Mouse (Mus musculus) right cerebral cortex, postnatal 4 days (tissue): Measurements from ENCODE around the gene Asap2.
A peak's percentile ranks its signal among the peaks of the same experiment; 100 is the strongest.

Experiments used
- DNase-seq: peaks from one replicate; pipeline ENCODE4 v3.0.0-alpha.2; 2022

The Asap2 gene

DNA sequence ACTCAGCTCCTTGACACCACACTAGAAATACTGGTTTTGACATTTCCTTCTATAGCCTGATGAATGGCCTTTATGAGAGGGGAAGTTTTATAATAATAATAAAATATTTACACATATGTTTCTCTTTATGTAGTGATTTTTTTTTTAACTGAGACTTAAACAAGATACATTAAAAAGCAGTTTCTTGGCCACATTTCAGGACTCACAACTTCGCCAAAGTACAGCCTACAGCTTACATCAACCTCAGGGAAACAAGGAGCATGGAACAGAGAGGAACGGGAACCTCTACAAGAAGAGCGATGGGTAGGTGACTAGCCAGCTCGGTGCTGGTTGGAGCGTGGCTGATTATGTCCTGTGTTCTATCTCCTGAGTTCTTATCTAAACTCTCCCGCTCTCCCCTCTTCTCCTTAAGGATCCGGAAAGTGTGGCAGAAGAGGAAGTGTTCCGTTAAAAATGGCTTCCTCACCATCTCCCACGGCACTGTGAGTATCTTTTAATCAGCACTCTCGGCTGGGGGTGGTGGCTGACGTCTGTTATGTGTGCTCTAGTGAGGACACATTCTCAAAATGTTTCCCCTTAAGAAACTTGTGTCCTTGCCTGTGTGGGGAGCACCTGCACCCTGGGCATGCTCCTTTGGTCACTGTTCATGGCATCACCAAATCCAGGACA lies 227.7 kb downstream of the Asap2 start:
- DNase-seq: no peak

DNA sequence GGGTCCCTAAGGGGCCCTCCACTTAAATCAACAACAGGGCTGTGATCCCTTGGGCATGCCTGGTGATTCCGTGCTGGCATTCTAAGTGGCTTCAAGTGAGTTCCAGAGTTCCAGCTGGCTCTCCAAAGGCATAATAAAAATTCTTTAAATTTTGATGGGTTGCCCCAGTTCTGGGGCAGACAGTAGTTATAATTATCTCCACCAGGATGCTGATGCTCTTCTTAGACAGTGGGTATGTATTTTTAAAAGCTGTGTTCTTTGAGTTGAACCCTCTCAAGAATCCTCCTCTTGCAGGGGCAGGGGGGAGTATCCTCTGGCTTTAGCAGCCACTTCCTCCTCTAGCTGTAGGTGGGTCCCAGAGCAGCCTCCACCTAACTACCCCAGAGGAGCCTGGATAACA lies 230.3 kb downstream of the Asap2 start:
- DNase-seq: no peak

DNA sequence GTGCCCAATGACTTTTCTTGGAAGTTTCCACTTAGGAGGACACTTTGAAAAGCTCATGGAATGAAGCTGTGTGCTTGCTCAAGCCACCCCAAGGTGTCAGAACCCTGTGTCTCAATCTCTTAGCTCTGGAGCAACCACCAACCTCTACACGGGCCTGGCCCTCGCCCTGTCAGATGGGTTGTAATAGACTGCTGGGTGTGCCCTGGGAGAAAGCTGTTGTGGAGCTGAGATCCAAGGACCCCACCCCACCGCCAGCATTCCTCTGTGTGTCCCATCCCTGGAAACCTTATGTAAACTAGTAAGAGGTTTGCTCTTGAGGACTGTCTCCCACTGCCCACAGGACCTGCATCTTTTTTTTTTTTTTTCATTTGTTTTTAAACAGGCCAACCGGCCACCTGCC lies 233.7 kb downstream of the Asap2 start:
- DNase-seq: no peak

DNA sequence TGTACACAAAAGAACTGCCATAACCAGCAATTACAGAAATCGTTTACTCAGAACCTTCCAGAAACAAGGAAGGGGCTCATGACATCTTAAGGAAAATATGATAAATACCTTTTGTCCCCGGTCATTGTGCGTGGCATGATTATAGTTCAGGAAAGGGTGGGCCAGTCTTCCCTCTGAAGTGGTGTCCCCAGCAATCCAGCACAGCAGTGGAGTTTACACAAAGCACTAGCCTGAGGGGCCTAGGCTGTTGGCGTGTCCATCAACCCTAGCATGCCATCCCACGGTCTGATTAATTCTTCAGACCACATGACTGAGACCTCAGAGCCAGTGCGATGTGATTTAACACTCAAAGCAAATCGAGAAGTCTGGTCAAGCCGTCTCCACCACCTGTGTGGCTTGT lies 235.1 kb downstream of the Asap2 start:
- no peak for DNase-seq

DNA sequence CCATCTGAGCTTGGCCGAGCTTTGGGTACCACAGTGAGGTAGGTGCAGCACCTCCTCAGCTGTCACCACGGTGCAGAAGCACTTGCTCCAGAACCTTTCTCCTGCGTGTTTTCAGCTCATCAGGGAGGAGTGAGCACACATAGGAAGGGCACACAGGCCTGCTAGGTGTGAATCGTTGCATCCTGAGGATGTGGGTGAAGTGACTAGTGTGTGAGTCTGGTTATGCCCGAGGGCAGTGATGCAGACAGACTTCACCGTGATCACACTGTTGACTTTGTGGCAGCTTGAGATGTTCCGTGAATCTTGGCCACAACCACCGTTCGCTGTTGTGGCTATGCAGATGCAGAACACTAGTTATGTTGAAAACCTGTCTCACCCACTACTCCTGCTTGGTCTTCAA lies 236.1 kb downstream of the Asap2 start:
- no peak for DNase-seq

DNA sequence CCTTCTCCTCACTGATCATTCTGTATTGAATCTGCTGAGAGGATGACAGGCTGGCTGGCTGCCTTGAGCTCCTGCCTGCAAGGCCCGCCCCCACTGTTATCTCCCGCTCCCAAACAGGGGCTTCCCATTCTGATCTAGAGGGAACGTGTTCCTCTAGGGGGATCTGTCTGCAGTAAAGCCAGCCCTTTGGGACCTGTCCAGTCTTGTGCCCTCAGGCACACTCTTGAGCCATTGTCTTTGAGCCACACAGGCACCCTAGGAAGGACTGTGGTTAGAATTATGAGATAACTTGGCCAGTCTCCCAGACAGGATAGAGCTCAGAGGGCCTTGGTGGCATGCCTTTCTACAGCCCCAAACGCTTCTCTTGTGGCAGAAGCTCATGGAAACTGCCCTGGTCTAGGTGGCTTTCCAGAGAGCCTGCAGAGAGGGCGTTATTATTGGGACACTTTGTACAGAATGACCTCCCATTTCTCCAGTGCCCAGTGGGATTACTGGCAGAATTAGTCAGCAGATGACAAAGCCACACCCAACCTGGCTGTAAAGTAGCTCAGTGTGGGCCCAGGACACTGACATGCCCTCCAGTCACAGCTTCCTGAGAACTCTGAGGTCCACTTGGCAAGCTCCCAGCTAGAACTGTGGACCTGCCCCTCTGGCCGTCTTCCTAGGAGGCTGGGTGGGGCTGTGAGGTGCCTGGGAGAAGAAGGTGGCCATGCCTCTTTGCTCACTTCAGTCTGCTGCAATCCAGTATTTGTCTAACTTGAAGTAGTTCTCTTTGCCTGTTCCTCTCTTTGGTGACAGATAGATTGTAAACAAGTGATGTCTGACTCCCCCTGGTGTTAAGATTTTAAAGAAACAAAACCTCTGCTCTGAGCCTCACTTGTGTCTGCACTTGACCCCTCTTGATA lies 237.1 kb downstream of the Asap2 start:
- DNase-seq: peak; percentile 27

DNA sequence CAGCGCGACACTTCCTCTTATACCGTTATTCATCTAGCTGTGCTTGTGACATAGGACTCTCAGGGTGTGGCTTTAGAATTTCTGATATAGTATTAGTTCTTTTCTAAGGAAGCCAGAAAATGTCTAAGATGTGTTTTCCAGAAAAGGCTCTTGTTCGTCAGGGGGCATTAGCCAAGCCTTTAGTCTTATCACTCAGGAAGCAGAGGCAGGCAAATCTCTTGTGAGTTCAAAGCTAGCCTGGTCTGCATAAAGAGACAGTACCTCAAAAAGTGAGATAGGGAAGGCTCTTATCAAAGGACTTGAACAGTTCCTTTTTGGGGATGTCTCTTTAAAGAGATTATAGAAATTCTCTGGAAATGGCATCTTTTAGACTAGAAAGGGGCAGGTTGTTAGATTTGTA lies 238.4 kb downstream of the Asap2 start:
- no peak for DNase-seq

DNA sequence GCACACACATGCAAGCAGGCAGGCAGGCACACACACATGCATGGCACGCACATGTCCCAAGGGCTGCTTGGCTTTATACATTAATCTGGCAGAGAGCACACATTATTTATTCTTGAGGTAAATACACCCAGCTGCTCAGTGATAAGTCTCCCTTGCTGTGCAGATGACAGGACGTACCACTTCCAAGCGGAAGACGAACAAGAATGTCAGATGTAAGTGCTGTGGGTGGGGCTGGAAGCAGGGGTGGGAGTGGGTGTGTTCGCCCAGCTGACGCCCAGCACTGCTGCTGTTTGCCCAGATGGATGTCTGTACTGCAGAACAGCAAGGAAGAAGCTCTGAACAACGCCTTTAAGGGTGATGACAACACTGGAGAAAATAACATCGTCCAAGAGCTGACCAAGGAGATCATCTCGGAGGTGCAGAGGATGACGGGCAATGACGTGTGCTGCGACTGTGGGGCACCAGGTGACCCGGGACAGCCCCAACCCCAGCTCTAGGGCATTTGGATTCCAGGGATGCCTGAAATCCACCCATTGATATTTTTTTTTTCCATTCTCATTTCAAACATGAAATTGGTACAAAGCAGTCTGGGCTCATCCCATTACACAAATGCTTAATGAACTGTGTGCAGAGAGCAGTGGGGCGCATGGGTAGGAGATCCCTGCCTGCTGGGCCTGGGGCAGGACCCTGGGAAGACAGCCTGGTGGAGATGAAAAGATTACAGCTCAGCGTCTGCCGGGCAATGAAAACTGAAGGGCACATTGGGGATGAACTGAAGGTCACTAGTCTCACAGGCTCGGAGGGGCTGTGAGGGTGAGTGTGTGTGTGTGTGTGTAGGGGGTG lies 239.0 kb downstream of the Asap2 start:
- no peak for DNase-seq

DNA sequence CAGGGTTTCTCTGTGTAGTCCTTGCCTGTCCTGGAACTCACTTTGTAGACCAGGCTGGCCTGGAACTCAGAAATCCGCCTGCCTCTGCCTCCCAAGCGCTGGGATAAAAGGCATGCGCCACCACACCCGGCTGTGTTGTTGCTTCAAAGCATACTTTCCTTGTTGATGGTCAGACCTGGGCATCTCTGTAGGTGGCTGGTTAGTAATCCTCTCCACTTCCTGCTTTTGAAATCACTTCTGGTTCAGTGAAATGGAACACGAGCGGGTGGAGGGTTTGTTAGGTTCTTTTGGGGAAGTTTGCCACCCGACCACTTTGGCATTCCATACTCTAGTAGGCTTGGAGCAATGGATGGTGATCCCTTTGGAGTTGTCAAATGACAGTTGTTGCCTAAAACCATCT lies 243.5 kb downstream of the Asap2 start:
- DNase-seq: no peak

DNA sequence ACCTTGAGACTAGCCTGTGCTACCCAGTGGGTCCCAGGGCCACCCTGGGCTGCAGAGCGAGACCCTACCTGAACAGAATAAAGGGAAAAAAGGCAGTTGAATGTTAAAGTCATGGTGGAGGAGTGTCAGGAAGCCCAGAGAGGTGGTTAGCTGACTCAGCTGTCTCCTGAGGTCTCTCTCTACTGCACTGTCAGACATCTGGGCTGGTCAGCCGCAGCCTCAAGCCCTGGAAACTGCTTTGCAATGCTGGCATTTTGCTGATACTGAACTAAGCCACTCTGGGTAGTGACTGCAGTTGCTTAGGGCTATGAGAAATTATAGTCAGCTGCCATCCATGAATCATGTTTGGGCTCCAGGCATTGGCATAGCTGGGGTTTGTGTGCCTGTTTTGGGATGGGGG lies 244.3 kb downstream of the Asap2 start:
- DNase-seq: no peak

DNA sequence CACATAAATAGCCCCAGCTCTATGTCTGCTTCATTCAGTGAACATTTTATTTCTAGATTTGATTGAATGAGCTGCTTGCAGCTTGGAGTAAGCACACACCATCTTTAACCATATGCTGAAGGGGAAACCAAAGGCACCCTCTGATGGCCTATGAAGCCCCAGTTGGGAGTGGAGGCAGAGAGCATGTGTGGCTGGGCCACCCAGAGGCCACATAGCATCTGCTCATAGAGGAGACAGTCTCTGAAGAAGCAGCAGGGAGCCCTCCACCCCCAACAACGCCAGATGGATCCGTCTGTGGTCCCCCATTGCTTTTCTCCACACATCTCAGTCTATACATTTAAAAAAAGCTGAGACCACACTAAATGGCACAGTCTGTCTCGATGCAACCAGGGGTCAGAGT lies 251.7 kb downstream of the Asap2 start:
- no peak for DNase-seq

DNA sequence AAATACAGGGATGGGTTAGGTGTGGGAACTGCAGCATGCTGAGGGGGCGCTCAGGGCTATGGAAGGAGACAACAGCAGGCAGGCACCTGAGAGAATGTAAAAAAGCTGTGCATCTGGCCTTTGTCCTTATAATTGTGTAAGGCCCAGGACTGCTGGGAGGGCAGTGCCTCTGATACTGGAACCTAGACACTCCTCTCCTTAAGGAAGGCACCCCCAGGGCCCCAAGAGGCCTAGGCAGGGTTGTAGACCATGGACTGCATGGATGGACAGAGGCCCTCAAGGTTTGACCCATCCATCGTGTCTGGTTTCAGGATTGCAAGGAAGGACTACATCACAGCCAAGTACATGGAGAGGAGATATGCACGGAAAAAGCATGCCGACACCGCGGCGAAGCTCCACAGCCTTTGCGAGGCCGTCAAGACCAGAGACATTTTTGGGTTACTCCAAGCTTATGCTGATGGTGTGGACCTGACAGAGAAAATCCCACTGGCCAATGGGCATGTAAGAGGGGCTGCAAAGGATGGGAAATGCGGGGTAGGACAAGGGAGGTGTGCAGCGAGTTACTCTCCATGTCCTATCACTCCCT lies 254.2 kb downstream of the Asap2 start:
- no peak for DNase-seq

DNA sequence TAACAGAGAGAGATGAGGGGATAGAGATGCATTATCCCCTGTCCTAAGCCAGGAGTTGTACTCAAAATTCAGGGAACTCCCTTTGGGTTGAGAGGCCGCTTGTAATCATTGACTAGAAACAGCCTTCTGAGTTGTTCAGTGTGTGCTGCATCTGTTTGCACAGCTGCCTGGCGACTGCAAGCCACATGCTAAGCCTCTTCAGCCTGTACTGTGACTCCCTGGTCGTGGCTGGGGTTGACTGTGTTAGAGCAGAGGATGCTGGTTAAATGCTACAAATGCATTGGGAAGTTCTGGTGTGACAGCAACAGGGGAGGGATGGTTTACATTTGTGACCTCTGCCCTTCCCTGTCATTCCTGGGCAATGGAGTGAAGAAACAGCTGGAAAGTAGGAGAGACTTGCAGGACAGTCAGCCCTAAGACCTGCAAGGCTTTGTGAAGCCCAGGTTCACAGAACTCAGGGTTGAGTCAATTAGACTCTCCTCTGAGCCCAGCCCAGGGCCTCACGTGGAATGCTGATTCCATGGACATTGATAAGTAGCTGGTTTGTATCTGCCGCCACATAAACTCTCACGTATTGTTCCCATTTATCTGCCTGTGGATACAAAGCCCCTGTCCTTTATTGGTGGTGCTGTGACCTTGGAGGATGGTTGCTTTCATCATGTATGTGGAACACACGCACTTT lies 257.6 kb downstream of the Asap2 start:
- DNase-seq: no peak

DNA sequence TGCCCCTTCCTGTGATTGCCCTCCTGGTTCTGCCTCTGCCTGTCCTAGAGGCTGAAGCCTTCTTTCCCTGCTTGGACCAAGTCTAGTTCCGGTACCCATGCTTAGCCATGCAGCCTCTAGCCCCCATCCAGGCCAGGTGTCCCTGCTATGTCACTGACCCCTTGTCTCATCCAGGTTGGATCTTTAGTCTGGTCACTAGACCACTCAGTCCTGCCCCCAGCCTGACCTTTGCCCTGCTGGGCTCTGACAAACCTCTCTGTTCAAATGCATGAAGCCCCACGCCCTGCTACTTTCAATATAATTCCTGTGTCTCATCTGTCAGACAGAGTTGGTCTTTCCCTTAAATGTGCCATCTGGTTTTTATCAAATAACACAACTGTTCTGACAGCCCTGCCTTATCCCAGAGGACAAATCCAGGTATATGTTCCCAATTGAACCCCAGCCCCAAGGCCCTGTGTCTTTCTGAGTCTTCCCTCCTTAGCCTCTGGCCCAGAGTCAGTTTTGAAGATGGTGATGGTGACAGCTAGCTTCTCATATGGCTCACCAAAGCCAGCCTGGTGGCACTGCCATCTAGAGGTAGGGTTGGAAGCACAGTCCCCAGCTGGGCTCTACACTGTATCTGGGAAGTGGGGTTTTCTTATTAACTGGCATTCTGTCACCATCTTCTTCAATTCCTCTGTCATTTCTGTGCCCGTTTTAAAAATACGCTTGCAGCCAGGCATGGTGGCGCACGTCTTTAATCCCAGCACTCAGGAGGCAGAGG lies 270.4 kb downstream of the Asap2 start:
- no peak for DNase-seq

DNA sequence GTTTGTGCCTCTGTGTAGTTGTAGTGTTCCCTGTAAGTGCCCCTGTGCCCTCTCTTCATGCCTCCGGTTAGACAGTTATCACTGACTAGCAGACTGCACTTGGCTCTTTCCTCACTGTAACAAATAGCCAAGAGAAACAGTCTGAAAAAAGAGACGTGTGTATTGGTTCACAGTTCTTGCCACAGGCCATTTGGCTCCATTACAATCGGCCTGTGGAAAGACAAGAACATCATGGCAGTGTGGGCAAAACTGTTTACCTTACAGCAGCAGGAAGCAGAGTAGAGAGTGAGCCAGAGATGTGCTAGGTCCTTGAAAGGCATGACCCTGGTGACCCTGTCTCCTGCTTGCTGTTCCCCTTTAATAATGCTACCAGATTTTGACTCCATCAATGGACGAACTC lies 271.3 kb downstream of the Asap2 start:
- DNase-seq: no peak

DNA sequence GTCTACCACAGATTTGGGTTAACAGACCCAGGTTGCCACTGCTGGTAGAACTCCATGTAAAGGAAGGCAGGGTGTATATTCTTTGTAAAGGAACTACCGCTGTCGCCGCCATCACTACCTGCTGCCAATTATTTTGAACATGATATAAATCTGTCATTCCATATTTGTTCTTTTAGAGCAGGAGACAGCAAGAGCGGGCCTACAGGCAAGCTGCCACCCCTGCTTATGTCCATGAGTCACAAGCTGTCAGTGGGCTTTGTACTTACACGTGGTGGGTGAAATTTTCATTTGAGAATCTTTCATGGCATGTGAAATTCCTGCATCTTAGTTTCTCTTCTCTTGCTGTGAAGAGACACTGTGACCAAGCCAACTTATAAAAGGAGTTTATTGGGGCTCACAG lies 273.0 kb downstream of the Asap2 start:
- DNase-seq: no peak

DNA sequence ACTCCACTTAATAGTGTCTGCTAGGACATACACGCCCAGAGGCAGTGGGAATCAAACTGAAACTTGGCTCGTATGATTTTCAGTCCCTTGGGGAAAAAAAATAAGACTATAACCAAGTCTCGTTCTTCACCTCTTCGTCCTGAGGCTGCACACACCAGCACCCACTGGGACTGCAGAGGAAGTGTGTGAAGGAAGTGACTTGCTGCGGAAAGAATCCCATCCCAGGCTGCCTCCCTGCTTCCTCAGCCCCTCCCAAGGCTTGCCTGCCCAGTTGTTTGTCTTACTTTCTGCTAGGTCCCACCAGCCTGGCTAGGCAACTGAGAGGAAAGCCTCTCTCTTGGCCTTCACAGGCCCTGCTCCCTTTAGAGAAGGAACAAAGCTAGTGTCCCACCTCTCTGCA lies 274.0 kb downstream of the Asap2 start:
- DNase-seq: no peak

DNA sequence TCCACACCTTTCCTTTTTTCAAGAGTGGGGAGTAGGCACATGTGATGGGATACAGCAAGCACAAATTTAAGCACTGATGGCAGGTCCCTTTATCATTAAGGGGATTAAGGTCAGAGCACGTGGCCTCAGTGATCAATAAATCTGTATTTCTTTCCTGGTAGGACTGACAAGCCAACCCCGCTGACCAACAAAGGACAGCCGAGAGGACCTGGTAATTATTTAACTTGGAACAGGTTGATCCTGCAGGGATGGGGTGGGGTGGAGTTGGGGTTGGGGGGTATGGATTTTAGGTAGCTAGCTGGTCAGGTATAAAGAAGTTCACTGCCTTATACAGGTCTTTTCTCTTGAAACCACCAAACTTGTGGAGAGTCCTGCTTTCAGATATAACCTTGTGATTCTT lies 274.7 kb downstream of the Asap2 start:
- DNase-seq: no peak

DNA sequence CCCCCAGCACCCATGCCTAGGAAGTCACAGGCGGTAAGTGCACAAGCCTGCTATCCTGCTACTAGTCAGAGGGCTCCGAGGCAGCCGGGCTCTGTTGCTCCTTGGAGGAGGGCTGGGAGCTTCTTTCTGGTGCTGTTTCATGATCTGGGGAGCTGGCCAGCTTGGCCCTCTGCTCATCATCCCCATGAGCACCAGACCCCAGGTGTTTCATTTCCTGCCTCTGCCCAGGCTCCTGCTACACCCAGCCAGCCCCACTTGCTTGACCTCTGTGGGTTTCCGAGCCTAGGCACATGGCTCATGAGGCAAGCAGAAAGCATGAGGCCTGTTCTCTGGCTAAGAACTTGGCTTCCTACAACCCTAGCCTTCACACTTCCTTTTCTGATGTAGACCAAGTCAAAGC lies 275.2 kb downstream of the Asap2 start:
- DNase-seq: no peak

DNA sequence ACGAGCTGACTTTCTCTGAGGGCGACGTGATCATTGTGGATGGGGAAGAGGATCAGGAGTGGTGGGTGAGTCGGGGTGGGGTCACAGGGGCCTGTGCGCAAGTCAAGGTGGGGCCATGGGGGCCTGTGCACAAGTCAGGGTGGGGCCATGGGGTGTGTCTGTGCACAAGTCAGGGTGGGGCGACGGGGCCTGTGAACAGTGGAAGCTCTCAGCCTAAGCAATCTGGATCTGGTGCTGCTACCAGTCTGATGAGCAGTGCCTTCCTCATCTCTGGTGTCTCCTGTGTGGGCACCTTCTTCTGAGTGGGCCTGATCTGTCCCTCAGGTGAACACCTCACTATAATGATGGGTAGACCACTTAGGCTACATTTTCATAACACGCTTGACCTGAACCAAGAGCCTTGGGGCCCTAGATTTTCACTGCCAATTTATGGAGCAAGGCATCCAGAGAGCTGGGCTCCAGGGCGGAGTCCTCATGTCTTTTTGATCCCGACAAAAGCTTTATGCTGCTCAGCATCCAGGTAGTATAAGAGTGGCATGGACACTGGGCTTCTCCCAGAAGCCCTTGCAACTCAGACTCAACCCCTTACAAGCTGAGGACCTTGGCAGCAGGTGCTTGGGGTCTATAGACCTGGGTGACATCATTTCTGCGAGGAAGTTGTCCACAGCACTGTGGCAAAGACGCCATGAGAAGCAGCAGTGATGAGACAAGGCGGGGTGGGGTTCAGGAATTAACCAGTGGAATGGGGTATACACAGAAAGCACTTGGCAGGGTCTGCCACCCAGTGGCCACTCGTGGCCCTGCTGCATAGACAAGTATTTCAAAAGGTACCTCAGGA lies 275.9 kb downstream of the Asap2 start:
- peak; percentile 76 for DNase-seq

DNA sequence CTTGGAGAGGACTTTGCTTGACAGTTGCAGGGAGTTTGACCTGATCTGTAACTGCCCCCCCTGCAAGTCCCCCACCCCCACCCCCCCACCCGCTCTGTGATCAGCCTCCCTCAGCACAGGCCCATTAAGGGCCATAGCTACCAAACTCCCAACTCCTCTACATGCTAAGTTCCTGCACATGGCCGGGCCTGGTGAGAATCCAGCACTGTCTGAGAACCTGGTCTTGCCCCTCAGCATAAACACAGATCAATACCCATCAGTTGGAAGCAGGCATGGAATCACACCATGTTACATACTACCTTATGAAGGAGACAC lies 276.5 kb downstream of the Asap2 start:
- DNase-seq: no peak
